Mouse (Mus musculus) T-helper 17 cell (primary cell): ENCODE data around the gene Vav2.

Experiments
- in situ Hi-C, 2 experiments: fragments of 300-600 bp; cut with MboI, MseI; formaldehyde crosslinking; loops; 1 replicate in 1 of 2; 2 replicates in 1 of 2; pipeline ENCODE4 v1.15.1; 2025; ENCODE audit warnings: high pct_unique_total_duplicates in 2 of 2

Vav2 gene

GRCm38 (mm10) chr2:27426855-27427457 is at the start of gene Vav2:
TSS of gene Vav2 (minus strand) at chr2:27427033.
- in situ Hi-C loops = loop anchor here in 1 of 2 experiments (5.0 kb wide), 1 partner anchor 140 kb away; no protein-coding TSS in a partner anchor

DNA sequence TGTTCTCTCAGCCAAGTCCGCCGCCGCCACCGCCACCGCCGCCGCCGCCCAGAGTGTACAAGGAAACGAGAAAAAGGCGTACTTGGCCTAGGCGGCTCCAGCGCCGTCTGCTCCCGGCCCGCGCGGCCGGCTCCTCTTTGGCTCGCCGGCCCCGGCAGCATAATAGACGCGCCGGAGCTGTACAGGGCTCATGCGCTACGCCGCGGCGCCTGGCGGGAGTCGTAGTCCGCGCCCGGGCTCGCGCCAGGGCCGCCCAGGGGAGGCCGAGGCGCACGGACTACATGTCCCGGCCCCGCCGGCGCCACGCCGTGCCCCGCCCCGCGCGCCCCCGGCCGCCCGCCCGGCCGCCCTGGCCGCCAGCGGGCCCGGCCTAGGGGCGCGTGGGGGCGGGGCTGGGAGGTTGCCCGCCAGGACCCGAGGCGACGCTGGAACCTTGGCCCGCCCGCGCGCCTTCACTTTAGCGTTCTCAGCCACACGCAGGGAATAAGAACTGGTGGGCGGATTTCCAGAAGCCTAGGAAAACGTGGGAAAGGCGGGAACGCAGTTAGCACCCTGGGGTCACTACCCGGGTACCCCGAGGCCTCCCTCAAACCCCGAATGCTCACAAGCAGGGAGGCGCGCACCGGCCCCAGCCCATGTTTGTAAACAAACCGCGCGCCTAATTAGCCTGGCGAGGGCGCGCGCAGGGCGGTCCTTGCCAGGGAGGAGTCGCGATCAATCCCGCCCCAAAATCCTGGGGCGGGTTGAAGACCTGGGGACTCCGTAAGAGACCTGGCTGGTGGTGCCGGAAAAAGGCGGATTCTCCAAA is 48.9 kb upstream of the Vav2 start:
- in situ Hi-C loops = no loop called here

DNA sequence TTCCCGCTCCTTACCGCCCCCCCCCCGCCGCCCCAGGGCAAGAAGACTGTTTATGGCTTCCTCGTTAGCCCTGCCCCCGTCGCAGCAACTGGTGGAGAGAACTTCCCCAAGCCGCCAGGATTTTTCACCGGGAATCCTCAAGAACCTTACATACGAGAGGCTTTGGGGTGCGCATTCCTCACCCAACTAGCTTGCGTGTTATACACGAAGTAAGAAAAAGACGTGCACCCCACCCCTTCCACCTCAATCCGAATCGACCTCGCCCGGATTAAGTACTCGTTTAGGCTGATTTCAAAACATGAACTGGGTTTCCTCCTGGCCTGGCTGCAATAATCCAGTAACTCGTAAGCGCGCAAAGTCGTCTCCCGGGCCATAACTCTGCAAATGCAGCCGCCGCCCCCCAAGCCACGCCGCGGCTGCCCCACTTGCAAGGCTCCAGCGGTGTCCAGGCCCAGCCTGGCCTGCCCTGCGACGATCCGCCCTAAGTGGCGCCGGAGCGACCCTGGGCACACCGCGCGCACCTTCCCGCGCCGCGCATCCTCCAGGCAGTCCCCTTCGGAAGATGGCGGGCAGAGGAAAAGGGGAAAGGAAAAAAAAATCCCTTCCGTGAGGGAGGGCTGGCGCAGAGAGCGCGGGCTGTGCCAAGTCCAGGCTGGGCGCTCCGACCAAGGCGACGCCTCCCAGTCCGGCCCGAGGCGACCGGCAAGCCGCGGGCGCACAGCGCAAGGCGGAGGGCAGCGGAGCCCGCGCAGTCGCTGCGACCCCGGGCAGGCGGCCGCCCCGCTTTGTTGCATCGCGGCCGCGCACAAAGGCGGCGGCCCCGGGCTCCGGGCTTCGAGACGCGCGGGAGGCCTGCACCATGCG is 48.0 kb upstream of the Vav2 start:
- in situ Hi-C loops = no loop called here

DNA sequence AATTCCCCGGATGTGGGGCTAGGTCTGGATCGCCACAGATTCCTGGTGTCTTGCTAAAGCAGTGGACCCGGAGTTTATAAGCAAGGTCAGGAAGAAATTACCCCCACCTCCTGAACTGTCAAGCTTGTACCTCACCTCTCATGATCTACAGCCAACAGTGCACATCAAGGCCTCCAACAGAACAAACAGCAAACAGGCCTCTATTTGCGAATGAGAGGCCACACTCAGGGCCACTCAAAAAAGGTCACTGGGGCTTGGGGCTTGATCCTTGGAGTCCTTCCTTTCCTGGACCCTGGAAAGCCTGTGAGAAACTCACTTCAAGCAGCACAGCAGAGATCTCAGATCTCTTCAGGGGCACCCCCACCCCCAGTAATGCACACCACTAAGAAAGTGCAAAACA is 47.1 kb upstream of the Vav2 start:
- in situ Hi-C loops = no loop called here

GRCm38 (mm10) chr2:27473061-27473765 is 46.4 kb upstream of the Vav2 start:
- in situ Hi-C loops = no loop called here

- in situ Hi-C loops = no loop called here
Measured at GRCm38 (mm10) chr2:27471170-27471584, 44.3 kb upstream of the Vav2 start.

GRCm38 (mm10) chr2:27470535-27470934 is 43.7 kb upstream of the Vav2 start:
- in situ Hi-C loops = no loop called here

DNA sequence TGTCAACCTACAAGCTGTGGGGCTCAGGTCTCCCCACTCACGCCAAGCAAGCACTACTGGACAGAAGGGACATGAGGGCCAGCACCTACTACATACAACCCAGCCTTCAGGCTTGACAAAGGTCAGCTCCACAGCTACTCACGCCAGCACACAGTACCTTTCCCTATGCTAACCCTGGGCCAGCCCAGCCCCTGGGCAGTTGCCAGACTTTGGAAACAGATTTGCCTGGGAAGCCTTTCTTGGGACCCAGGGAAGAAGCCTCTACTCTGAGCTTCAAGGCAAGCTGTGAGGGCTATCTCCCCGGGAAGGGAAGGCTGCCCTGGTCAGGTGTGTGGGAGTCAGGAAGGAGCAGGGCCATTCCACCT is 43.1 kb upstream of the Vav2 start:
- in situ Hi-C loops = no loop called here

- in situ Hi-C loops = no loop called here
Measured at GRCm38 (mm10) chr2:27469292-27469990, 42.6 kb upstream of the Vav2 start.

- in situ Hi-C loops = no loop called here
Measured at GRCm38 (mm10) chr2:27462901-27463300, 36.1 kb upstream of the Vav2 start.

GRCm38 (mm10) chr2:27461881-27462660 is 35.2 kb upstream of the Vav2 start:
- in situ Hi-C loops = no loop called here

- in situ Hi-C loops = no loop called here
Measured at GRCm38 (mm10) chr2:27460651-27461050, 33.8 kb upstream of the Vav2 start.

GRCm38 (mm10) chr2:27460163-27460562 is 33.3 kb upstream of the Vav2 start:
- in situ Hi-C loops = no loop called here

- in situ Hi-C loops = no loop called here
Measured at GRCm38 (mm10) chr2:27459735-27460134, 32.9 kb upstream of the Vav2 start.

GRCm38 (mm10) chr2:27450226-27450625 is 23.4 kb upstream of the Vav2 start:
- in situ Hi-C loops = no loop called here

GRCm38 (mm10) chr2:27447782-27448181 is 20.9 kb upstream of the Vav2 start:
- in situ Hi-C loops = no loop called here

- in situ Hi-C loops = no loop called here
Measured at GRCm38 (mm10) chr2:27446812-27447211, 20.0 kb upstream of the Vav2 start.

- in situ Hi-C loops = no loop called here
Measured at GRCm38 (mm10) chr2:27445910-27446309, 19.1 kb upstream of the Vav2 start.

- in situ Hi-C loops = loop anchor here in 1 of 2 experiments (5.0 kb wide), 1 partner anchor 84 kb away; no protein-coding TSS in a partner anchor
Measured at GRCm38 (mm10) chr2:27443450-27443708, 16.5 kb upstream of the Vav2 start.
